Mouse (Mus musculus) adipocyte (in vitro differentiated cells): ENCODE data around the gene 4933415F23Rik.

Experiments used
- DNase-seq: peaks from one replicate; pipeline ENCODE4 v3.0.0-alpha.2; 2016; ENCODE audit warnings: low spot score

The 4933415F23Rik gene

GRCm38 (mm10) chr1:23102021-23102420 is at the start of gene 4933415F23Rik:
Gene 4933415F23Rik, minus strand, starts transcription at chr1:23102253.
- DNase-seq = no peak

DNA sequence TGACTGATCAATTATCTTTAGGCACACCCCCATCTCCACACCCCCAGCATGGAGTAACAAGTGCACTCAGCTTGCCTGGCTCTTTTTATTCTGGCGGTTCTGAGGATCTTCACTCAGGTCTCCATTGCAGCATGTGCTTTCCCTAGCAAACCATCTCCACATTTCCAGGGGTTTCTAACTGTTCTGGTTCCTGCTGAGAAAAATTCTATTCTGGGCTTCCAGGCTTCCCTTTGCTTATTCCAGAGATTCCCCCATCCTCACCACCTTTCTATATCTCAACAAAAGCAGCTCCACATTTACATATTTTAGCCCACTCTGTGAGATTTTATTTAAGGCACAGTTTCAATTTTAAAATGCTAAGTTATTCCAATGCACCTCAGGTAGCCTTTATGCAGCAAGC is 49.7 kb upstream of the 4933415F23Rik start:
- DNase-seq = no peak

- no peak for DNase-seq
Observed at GRCm38 (mm10) chr1:23146198-23146873, 44.3 kb upstream of the 4933415F23Rik start.

GRCm38 (mm10) chr1:23141121-23141811 is 39.2 kb upstream of the 4933415F23Rik start:
- DNase-seq = no peak

DNA sequence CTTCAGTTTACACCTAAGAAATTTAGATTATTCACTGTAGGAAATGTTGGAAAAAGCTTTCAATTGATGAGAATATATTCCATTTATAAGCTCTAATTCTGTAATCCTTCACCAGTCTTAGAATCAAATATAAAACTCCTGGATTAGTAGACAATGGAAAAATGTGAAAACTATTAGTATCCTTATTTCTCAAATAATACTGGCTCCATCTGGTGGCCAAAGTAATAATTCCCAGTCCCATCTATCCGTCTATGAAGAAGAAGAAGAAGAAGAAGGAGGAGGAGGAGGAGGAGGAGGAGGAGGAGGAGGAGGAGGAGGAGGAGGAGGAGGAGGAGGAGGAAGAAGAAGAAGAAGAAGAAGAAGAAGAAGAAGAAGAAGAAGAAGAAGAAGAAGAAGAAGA is 38.5 kb upstream of the 4933415F23Rik start:
- DNase-seq = peak; percentile 65

GRCm38 (mm10) chr1:23120901-23121300 is 18.8 kb upstream of the 4933415F23Rik start:
- DNase-seq = peak; percentile 35

GRCm38 (mm10) chr1:23119406-23119805 is 17.4 kb upstream of the 4933415F23Rik start:
- DNase-seq = no peak

DNA sequence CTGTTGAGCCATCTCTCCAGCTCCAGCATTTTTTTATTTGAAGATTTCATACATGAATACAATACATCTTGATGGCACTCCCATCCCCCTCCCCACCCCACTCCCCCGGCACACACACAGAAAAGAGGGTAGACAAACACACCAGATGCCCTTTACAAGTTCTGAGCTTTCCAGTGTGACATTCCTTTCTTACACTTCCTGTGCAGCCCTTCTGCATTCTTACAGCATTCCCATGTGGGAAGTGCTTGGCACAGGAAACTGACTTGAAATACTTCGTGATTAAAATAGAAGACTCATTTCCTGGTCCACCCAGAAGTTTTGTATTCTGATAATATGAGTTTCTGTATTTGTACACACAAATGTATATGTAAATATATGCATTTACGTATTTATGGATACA is 15.4 kb upstream of the 4933415F23Rik start:
- DNase-seq = peak; percentile 10

- no peak for DNase-seq
Observed at GRCm38 (mm10) chr1:23109191-23109590, 7.1 kb upstream of the 4933415F23Rik start.

GRCm38 (mm10) chr1:23102881-23103280 is 828 bp upstream of the 4933415F23Rik start:
- DNase-seq = no peak

- no peak for DNase-seq
Observed at GRCm38 (mm10) chr1:23099791-23100190, 2.3 kb downstream of the 4933415F23Rik start.

GRCm38 (mm10) chr1:23098451-23098850 is 3.6 kb downstream of the 4933415F23Rik start:
- DNase-seq = peak; percentile 29

- DNase-seq = peak; percentile 59
Observed at GRCm38 (mm10) chr1:23097996-23098395, 4.1 kb downstream of the 4933415F23Rik start.

DNA sequence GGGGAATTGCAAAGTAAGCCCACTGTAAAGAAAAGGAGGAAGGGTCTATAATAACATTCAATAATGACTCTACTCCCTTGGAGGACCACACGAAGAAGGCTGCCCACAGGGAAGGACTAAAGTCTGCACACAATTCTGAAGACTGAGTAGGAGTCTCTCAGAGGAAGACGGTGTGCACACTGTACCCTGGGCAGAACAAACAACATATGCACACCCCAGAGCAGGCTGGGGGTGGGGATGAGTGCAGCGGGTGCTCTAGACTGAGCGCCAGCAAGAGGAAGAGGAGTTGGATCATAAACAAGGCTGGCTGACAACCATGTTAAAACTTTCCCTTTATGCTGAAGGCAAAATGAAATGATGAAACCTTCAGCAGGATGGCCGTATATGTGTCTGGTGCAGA is 34.3 kb downstream of the 4933415F23Rik start:
- DNase-seq = no peak

DNA sequence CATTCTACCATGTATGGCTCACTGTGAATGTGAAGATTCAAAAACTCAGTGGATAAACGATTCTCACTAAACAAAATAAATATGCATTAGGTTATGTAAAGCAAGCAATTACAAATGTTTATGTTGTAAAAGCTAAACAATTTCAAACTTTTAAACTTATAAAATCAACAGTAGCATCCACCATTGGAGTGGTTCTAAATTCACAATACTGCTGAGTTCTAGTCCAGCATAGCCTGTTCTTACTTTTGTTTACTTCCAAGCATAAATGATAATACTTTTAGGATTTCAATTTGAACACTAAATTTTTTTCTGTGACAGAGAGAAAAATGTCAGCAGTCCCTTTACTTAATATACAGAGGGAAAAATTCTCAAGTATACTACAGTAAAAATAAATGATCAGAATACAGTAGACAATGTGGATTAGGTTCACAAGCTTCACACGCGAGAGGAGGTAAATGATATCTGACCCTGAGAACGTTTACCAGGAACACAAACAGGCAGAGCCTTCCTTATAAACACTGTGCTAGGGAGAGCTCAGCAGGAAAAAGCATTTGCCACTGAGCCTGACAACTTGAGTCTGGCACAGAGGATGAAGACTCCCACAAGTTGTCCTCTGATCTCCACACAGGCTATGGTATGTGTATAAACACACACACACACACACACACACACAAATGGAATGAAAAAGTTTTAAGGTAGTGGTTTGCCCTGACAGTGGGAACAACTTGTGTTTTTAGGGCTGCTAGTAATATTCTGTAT is 37.2 kb downstream of the 4933415F23Rik start:
- no peak for DNase-seq

- DNase-seq = no peak
Observed at GRCm38 (mm10) chr1:23063946-23064345, 38.1 kb downstream of the 4933415F23Rik start.

DNA sequence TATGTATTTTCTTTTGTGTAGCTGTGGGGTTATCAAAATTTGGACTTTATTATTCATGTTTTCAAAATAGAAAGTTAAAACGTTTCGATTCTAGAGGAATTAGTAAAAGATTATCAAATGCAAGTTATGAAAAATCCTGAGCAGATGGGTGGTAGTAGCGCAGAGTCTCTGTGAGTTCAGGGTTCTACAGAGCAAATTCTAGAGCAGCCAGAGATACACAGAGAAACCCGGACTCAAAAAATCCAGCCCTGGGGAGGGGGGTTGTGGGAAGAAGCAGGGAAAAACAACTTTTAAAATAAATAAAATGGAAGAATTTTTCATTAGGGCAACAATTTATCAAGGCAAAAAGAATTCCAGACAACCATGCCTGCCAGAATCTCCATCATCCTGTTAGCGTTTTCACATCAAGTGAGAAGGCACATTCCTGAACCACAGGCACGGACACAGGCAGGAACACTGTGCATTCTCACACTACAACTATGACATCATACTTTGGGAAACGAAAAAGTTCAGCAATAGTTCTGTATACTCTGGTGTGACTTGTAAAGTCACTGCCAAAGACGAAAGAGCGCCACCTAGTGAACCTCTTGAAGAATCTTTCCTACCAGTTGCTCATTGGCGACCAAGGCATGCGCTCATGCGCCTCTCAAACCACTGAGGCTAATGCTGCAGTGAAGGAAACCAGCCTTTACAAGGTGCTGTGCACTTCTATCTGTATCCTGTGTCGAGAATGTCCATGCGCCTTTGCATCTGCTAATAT is 40.3 kb downstream of the 4933415F23Rik start:
- DNase-seq = peak; percentile 41

GRCm38 (mm10) chr1:23060056-23060455 is 42.0 kb downstream of the 4933415F23Rik start:
- no peak for DNase-seq
